Mouse (Mus musculus): Measurements from ENCODE around the gene Catsper4. TPM values are rescaled to one million over a fixed set of nuclear protein-coding genes. Genes with fewer than 3 reads are reported as not detected.

The Catsper4 gene
- total and polyA plus RNA-seq, 3 experiments: not detected

DNA sequence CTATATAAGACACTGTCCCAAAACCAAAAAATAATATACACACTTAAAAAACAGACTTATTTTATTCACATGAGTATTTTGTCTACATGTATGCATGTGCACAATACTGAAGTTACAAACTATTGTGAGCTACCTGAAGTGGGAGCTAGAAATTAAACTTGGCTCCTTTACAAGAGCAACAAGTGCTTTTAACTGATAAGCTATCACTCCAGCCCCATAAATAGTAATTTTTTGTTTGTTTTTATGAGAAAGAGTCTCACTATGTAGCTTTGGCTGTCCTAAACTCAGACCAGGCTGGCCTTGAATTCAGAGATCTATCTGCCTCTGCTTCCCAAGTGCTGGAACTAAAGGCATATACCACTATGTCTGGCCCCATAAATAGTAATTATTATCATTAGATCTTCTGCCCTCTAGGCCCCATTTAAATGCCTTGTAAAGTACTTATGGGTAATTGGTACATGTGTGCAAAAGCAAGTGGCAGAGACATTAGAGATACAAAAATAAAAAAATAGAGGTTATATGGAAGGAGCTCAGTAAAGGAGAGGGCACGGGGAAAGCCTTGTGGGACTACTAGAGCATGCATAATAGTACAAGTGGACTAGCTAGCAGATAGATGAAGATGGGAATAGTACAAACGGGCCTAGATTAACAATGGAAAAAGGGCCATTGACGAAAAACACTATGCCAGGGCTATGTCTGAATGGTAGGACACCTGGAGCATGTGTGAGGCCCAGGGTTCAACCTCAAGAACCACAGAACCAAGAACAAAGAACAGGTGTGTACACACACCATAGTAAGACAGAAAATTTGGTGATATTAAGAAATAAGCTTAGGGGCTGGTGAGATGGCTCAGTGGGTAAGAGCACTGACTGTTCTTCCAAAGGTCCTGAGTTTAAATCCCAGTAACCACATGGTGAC, 61.4 kb downstream of the Catsper4 start:
- H3K4me2 ChIP-seq (ENCODE audit: insufficient read depth, low read depth, poor library complexity, severe bottlenecking): no peak overlapping the region
- H3K27ac ChIP-seq (ENCODE audit: insufficient read depth, low read depth): no peak overlapping the region
- peaks cover 3 to 37% of the 10 kb centered on the region in 2 experiments for H3K36me3 ChIP-seq (replicated peaks in 1 of 2; ENCODE audit: control insufficient read depth in 1 of 2, insufficient read depth in 1 of 2, low read length in 1 of 2)
- DNase-seq (ENCODE audit: extremely low read depth): no peak
- TF ChIP-seq POLR2A (IDR thresholded peaks at IDR 0.05; ENCODE audit: low read depth, low read length) (no peak), RCOR1 (conservative IDR thresholded peaks at IDR 0.05; ENCODE audit: low read depth, low read length) (no peak), UBTF (IDR thresholded peaks at IDR 0.05; ENCODE audit: low read depth, low read length) (no peak), MYC (IDR thresholded peaks at IDR 0.05; ENCODE audit: low read depth, low read length) (no peak), ZNF384 (IDR thresholded peaks at IDR 0.05; ENCODE audit: low read depth, low read length) (no peak), ZKSCAN1 (IDR thresholded peaks at IDR 0.05; ENCODE audit: borderline replicate concordance, low read depth, low read length) (no peak), EP300 (IDR thresholded peaks at IDR 0.05; ENCODE audit: low read length) (no peak)
- H3K9ac ChIP-seq (ENCODE audit: insufficient read depth, low read depth): no peak overlapping the region
- no peak overlapping the region for H3K4me3 ChIP-seq (replicated peaks in 1 of 3; ENCODE audit: low read depth in 2 of 3, low read length in 2 of 3, poor library complexity in 1 of 3)
- in situ Hi-C loops (cut with MboI; ENCODE audit: low pct_ligation_motif_present, low pct_unique_long_range_greater_than_20kb, low sequenced_read_pairs) (no loop called here), dilution Hi-C loops (cut with MboI; ENCODE audit: extremely low pct_ligation_motif_present, extremely low pct_unique_long_range_greater_than_20kb, low sequenced_read_pairs) (no loop called here)
- H3K9me3 ChIP-seq (replicated peaks; ENCODE audit: low read length): no peaks in the 10 kb centered on the region
- no peaks in the 10 kb centered on the region for H3K27me3 ChIP-seq (replicated peaks)
- peaks cover 0 to 4% of the 10 kb centered on the region in 2 experiments; a peak in 1 of 4 replicates for H3K4me1 ChIP-seq (ENCODE audit: control insufficient read depth in 1 of 2, insufficient read depth in 2 of 2)
- H3K79me2 ChIP-seq (replicated peaks; ENCODE audit: control insufficient read depth, extremely low read depth, insufficient read depth, poor library complexity, severe bottlenecking): no peaks in the 10 kb centered on the region

DNA sequence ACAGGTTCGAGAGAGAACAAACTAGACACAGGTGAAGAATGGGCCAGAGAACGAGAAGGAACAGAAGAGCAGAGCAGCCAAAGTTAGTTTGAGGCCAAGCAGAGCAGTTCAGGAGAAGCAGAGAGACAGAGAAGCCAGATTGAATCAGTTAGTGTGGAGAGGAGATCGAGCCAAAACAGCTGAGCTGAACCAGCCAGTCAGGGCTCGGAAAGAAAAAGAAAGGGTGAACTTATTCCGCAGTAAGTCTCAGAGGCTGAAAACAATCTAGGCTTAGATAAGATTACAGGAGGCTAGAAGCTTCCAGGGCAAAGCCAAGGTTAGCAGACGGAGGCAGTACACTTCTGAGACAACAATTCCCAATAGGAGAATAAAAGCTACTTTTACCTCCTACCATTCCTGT, 62.2 kb downstream of the Catsper4 start:
- no peak overlapping the region for H3K9ac ChIP-seq (ENCODE audit: insufficient read depth, low read depth)
- H3K4me3 ChIP-seq (replicated peaks in 1 of 3; ENCODE audit: low read depth in 2 of 3, low read length in 2 of 3, poor library complexity in 1 of 3): no peak overlapping the region
- no peaks in the 10 kb centered on the region for H3K79me2 ChIP-seq (replicated peaks; ENCODE audit: control insufficient read depth, extremely low read depth, insufficient read depth, poor library complexity, severe bottlenecking)
- dilution Hi-C loops (cut with MboI; ENCODE audit: extremely low pct_ligation_motif_present, extremely low pct_unique_long_range_greater_than_20kb, low sequenced_read_pairs) (no loop called here), in situ Hi-C loops (cut with MboI; ENCODE audit: low pct_ligation_motif_present, low pct_unique_long_range_greater_than_20kb, low sequenced_read_pairs) (no loop called here)
- no peak overlapping the region for H3K27ac ChIP-seq (ENCODE audit: insufficient read depth, low read depth)
- no peak for DNase-seq (ENCODE audit: extremely low read depth)
- H3K27me3 ChIP-seq (replicated peaks): no peaks in the 10 kb centered on the region
- TF ChIP-seq IRF4 (IDR thresholded peaks at IDR 0.05; ENCODE audit: low read depth, low read length) (no peak), MXI1 (IDR thresholded peaks at IDR 0.05; ENCODE audit: low read depth, low read length) (no peak), ZC3H11A (IDR thresholded peaks at IDR 0.05; ENCODE audit: low read depth, low read length) (no peak), JUND (conservative IDR thresholded peaks at IDR 0.05; ENCODE audit: low read depth, low read length) (no peak), BHLHE40 (IDR thresholded peaks at IDR 0.05; ENCODE audit: low read depth, low read length) (no peak), POLR2A (IDR thresholded peaks at IDR 0.05; ENCODE audit: low read depth, low read length) (no peak), NRF1 (IDR thresholded peaks at IDR 0.05; ENCODE audit: low read depth, low read length) (no peak), CHD2 (IDR thresholded peaks at IDR 0.05; ENCODE audit: low read length) (no peak), NELFE (IDR thresholded peaks at IDR 0.05; ENCODE audit: low read depth, low read length) (no peak), UBTF (IDR thresholded peaks at IDR 0.05; ENCODE audit: low read depth, low read length) (no peak), TBP (conservative IDR thresholded peaks at IDR 0.05; ENCODE audit: low read depth, low read length) (no peak), MEF2A (IDR thresholded peaks at IDR 0.05; ENCODE audit: borderline replicate concordance, low read depth, low read length) (no peak), E2F4 (IDR thresholded peaks at IDR 0.05; ENCODE audit: insufficient replicate concordance, low read depth, low read length) (no peak), MAFK (IDR thresholded peaks at IDR 0.05; ENCODE audit: insufficient replicate concordance, low read length) (no peak), USF1 (IDR thresholded peaks at IDR 0.05; ENCODE audit: low read depth, low read length) (no peak), TCF12 (IDR thresholded peaks at IDR 0.05; ENCODE audit: low read depth, low read length) (no peak), USF2 (conservative IDR thresholded peaks at IDR 0.05; ENCODE audit: low read depth, low read length) (no peak), ZKSCAN1 (IDR thresholded peaks at IDR 0.05; ENCODE audit: borderline replicate concordance, low read depth, low read length) (no peak), RAD21 (IDR thresholded peaks at IDR 0.05; ENCODE audit: low read depth, low read length) (no peak)
- no peaks in the 10 kb centered on the region for H3K9me3 ChIP-seq (replicated peaks; ENCODE audit: low read length)
- H3K4me1 ChIP-seq (ENCODE audit: control insufficient read depth in 1 of 2, insufficient read depth in 2 of 2): peaks cover 0 to 4% of the 10 kb centered on the region in 2 experiments; a peak in 1 of 4 replicates
- no peak overlapping the region for H3K4me2 ChIP-seq (ENCODE audit: insufficient read depth, low read depth, poor library complexity, severe bottlenecking)
- peaks cover 3 to 33% of the 10 kb centered on the region in 2 experiments for H3K36me3 ChIP-seq (replicated peaks in 1 of 2; ENCODE audit: control insufficient read depth in 1 of 2, insufficient read depth in 1 of 2, low read length in 1 of 2)
